Mouse (Mus musculus) layer of hippocampus, postnatal 36 days (tissue): ENCODE data around the gene Rragc. TPM values are rescaled to one million over a fixed set of nuclear protein-coding genes. Genes with fewer than 3 reads are reported as not detected.
"Not testable (repeated sequence)": the region's sequence is repeated elsewhere in the genome, so short reads cannot be mapped to it uniquely, and the experiment has no call there.

Source experiments
- DNase-seq, 2 experiments: peaks; one replicate each; pipeline ENCODE4 v3.0.0; 2022
- total RNA-seq, 2 experiments: library from RNA; stranded (reverse); gene quantifications; 2 replicates each; pipeline ENCODE4 v1.2.3; 2021

The Rragc gene
- 10 to 100 TPM; 56.5 to 59.2 TPM for total RNA-seq

DNA sequence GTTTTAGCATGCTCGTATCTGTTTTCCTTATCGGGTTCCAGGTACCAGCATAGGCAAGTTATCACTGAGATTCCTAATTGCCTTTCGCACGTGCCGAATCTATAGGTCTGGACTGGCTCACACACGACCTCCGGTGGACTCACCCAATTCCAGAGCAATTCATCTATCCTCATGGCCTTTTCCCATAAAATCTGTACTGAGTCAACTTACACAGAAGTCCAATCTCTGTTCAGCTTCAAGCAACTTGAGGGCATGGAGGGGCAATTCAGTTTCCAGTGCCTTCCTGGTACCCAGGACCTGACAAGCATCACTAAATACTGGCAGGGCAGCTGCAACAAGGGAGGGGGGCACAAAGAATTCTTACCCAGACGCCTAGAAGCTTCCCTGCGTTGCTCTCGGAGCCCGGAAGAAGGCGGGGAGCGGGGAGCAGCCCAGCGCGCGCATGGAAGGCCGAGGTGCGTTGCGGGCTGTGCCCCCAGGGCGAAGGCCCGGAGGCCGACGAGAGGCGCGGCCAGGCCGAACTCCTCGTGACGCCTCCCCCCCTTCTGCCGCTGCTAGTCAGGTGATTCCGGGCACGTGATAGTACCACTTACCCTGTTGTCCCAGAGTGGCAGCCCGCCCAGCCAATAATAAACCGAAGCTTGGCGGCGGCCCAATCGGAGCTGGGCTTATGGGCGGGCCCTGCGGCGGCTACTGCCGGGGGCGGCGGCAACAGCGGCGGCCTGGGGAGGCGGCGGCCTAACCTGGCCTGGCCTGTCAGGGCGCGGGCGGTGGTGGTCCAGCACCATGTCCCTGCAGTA lies at the start of gene Rragc:
Gene Rragc, plus strand, starts transcription at position 699 of the 800 bp plus-strand sequence.
- peak; percentile 100 for DNase-seq

DNA sequence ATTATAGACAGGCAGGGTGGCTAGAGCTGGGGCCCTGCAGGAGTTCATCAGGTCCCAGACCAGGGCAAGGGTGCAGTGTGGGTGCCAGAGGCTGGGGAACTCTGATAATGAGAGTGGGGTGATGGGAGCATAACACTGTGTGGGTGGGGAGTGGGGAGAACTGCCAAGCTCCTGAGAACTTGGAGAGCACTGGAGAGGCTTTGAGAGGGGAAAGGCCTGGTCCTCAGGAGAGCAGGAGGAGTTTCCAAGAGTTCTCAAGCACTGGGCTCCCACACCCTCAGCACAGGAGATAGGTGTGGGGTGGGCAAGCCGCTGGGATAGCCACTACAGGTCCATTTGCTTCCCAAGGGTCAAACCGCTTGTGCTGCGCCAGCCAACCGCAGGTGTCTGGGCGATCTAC lies 23.5 kb upstream of the Rragc start:
- no peak for DNase-seq

GRCm38 (mm10) chr4:123894295-123894694 lies 23.0 kb upstream of the Rragc start:
- no peak for DNase-seq

- DNase-seq = peak in 1 of 2 experiments; percentile 26
Observed at GRCm38 (mm10) chr4:123898696-123899095, 18.6 kb upstream of the Rragc start.

DNA sequence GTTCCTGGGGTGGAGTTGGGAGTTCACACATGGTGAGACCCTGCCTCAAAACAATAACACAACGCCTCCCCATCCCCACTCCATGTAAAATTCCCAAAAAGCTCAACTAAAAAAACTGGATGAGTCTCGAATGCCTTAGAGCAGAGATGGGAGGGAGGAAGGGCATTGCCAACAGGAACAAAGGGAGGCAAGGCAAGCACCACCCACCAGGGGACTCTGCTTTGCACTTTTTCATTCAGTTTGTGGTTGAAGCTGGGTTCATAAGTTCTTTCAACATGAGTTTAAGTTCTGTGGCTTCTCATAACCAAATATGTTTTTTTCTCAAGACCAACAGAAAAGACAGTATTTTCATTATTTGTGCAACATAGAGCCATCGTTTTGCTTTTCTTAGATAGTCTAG lies 13.8 kb upstream of the Rragc start:
- no peak for DNase-seq

DNA sequence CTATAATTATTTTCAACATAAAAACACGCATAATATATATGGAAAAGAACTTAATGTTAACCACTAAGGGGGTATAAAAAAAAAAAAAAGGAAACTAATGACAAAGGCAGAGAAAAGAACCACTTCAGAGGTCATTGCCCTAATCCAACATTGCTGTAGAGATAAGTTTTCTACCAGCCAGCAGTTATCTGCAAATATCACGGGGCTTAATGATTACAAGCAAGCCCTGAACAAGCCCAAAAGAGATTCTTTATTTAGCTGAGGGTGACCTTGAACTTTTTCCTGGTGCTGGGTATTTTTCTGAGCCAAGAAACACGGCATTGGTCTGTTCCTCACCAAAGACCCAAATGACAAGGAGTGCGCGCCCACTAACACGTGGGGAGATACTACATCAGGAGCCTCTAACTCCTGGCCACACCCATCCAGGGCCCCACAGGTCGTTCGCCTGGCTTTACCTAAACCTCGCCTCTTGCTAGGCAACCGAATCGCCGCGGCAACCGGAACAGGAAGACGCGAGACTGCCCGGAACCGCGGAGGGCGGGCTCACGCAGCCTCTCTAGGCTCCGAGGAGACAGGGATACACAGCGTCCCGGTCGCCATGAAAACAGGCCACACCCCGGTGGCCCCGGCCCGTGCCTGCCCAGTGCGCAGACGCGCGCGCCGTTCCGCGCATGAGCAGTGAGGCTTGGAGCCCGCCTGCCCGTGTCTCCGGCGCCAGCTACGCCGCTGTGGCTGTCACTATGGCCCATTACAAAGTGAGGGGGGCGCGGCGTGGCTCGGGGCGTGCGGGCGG lies 12.7 kb upstream of the Rragc start, which contains the start of gene Mycbp:
Gene Mycbp, plus strand, starts transcription at position 500 of the 793 bp plus-strand sequence.
- DNase-seq = peak; percentile 100

GRCm38 (mm10) chr4:123905126-123905668 lies 12.0 kb upstream of the Rragc start:
- DNase-seq = no peak

DNA sequence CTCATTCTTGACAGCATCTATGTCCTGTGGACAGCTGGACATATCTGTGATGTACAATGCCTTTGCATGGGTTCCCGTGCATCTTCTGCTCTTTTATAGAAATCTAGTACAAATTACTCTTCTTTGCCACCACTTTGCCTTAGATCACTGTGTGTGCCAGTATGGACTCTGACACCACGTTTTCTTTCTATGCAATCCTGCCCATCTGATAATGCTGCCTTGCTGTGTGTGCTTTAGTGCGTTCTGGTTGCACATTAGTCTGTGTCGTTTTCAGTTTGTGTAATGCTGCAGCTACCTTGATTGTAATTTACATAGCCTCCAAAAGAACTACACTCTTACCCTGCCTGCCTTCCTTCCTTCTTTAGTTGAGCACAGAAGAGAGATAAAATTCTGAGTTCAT lies 5.7 kb upstream of the Rragc start:
- DNase-seq = no peak

DNA sequence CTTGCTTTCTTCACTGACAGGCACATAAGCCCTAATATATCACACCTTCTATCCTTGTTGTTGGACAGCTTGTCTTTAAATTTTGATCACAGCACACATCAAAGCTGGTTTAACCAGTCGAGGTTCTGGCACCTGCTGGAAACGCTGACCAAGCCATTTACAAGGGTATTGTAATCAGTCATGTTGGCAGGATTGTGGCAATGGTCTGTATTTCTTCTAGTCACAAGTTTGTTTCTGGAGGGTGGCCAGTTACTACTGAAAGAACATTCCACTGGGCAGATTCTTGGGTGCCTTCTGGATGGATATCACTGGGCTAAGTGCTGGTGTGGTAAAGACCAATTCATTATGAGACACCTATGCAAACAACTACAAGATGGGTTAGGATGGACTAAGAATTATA lies 4.8 kb upstream of the Rragc start:
- no peak for DNase-seq

DNA sequence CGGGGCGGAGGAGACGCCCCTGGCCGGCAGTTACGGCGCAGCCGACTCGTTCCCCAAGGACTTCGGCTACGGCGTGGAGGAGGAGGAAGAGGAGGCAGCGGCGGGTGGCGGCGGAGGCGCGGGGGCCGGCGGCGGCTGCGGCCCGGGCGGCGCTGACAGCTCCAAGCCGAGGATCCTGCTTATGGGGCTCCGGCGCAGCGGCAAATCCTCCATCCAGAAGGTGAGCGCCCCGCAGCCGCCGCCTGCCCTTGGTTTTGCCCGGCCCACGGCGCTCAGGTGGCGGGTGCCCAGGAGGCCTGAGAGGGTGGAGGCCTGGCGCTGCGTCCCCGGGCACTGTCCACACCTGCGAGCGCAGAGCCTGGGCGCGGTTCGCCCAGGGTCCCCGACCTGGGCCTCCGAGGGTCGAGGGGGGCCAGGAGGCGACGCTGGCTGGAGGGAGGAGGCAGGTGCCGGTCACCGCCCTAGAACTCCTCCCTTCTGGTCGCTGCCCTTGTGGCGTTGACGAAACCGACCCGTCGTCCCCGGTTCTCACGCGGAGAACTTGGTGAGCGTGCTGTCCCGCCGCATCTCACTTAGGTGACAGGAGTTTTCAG lies 398 bp downstream of the Rragc start, which contains the start of gene 4930535I16Rik:
Gene 4930535I16Rik, minus strand, starts transcription at position 475 of the 593 bp plus-strand sequence.
- DNase-seq = peak in 1 of 2 experiments; percentile 15

DNA sequence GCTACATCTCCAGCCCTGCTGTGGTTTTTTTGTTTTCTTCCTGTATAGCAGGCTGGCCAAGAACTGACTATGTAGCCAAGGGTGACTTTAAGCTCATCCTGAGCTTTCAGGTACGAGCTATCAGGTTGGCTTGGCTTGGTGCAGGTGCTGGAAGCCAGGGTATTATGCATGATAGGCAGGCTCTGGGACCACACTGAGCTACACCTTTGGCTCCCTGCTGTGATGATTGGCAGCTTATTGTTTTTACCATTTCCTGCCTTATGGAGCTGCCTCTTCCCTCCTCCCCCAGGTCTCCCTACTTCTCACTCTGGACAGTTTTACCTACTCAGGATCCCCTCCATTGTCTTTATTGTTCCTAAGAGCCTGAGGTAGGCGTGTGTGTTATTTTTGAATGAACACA lies 1.6 kb downstream of the Rragc start:
- DNase-seq = no peak

DNA sequence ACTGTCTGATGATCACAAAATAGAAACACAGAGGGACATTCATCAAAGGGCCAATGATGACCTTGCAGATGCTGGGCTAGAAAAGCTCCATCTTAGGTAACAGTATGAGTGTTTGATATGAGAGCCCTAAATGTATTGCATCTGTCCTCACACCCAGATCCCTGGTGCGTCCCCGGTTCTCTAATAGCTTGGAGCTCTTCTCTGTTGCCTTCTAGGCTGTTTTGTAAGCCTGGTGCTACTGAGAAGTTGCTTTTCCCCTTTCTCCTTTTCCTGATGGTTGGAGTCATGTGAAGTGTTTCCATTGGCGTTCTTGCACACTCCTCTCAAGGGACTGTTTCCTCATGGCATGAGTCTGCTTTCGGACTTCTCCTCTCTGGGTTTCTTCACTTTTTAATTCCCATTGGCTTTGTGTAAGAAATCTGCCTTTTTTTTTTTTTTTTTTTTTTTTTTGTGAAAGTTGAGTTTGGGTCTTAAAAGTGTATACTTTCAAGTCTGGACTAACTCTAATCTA lies 3.9 kb downstream of the Rragc start:
- DNase-seq = no peak

- DNase-seq = no peak
Observed at GRCm38 (mm10) chr4:123927961-123928360, 10.7 kb downstream of the Rragc start.

DNA sequence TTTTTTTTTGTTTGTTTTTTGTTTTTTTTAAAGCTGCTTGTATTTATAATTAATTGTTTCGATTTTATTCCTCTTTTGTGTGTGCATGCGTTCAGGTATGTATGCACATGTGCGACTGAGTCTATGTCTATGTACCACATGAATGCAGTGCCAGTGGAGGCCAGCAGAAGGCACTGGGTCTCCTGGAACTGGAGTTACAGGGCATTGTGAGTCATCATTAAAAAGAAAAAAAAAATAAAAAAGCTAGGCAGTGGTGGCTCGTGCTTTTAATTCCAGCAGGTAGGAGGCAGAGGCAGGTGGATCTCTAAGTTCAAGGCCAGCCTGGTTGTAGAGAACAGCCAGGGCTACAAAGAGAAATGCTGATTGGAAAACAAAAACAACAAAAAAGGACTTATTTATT lies 12.7 kb downstream of the Rragc start:
- DNase-seq = no peak

DNA sequence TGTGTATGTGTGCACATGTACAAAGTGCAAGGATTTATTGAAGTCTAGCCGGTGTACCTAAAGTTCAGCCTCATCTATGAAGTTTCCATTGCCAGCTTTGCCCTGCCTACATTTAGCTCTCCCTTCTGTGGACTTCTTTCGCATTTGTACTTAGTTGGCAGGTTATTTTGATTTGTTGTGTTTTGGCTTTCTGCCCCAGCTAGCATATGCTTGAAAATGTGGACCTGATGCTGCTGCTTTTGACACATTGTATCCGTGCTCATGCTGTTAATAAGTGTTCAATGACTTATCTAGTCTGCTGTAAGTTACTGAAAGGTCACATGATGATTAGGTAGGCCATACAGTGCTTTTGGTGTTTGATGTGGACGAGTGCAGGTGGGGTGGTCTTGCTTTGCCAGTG lies 17.1 kb downstream of the Rragc start:
- DNase-seq = peak; percentile 24 to 48

DNA sequence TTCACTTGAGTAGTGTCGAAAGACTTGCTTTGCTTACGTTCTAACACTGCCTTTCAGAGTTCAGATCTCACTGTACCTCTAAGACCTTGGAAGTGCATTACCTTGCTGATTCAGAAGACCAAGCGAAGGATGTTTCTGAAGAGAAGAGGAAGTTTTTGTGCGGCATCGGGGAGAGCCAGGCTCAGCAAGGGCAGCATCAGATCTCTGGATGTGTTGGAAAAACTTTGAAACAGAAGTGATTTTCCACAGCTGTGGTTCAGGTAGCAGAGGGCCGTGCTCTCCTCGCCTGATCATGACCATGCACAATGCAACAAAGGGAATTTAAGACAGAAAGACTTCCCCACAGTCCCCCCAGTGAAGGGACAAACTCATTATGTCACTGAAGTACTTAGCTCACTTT lies 18.8 kb downstream of the Rragc start:
- DNase-seq = no peak

DNA sequence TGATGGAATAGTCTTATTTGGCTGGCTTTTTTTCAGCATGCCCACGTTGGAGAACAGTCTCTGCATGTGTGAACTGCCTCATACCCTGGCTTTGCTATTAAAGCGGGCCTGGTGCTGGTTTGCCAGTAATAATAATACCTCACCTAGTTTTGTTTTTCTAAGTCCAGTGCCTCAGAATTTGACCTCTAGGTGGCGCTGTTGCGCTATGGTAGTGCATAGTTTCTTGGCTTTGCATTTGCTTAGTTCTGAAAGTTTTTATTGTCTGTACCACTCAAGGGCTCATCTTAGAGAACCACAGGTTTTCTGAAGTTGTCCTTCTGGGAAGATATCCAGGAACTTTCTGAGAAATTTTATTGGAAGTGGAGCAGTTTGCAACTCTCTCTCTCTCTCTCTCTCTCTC lies 22.6 kb downstream of the Rragc start:
- peak; percentile 53 to 74 for DNase-seq

GRCm38 (mm10) chr4:123940878-123941277 lies 23.6 kb downstream of the Rragc start:
- not testable (repeated sequence) for DNase-seq

GRCm38 (mm10) chr4:123946701-123947100 lies 29.5 kb downstream of the Rragc start:
- no peak for DNase-seq

DNA sequence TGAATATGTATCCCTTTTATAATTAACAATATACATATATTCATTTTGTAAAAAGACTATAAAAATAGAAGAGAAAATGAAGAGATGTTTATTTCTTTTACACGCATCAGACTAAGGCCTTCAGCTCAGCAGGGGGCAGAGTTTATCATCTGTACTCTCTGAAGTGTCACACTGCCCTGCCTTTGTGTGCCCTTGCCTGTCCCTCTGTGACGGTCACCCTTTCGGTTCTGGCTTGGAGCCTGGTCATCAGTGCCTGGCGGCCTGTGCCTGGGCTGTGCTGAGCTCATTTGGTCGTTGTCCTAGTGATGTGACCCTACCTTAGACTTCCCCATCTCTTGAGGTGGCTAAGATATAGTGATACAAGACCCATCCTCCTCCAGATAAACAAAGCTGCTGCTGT lies 29.9 kb downstream of the Rragc start:
- no peak for DNase-seq

DNA sequence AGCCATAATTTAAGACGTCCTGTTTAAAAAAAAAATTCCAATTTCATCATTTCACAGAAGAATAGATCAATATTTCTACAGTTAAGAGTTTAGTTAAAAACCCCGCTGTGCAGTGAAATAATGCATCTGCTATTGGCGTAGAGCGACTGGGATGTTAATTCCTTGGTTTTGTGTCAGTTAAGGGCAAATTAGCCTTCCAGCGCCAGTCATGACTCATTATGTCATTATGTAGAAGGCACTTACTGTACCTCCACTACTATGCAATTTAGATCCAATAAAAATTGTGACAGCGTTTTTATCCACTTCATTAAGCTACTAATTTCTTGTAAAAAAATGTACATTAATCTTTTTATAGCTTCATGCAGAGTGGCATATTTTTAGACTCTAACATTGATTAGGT lies 31.7 kb downstream of the Rragc start:
- DNase-seq = no peak

- DNase-seq = no peak
Observed at GRCm38 (mm10) chr4:123949649-123950048, 32.4 kb downstream of the Rragc start.

DNA sequence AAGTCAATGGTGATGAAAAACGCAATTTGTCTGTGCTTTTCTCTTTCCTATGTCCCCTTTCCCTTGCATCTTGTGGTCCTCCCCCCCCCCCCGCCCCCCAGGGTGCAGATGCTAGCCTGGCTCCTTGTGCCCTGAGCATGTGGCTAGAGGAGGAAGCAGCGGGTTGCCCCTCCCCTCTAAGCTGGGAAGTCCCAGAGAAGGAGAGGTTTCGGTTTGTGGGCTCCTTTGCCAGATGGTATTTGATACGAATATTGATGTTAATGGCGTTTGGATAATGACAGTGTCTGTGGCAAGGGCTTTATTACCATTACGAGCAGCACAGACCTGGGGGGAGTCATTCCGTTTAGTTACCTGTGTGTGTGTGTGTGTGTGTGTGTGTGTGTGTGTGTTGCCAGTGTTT lies 34.8 kb downstream of the Rragc start:
- no peak for DNase-seq
